Mouse (Mus musculus) lung, embryonic 16.5 days (tissue): ENCODE measurements around the gene Olfr1128. TPM values are rescaled to one million over a fixed set of nuclear protein-coding genes. Genes with fewer than 3 reads are reported as not detected.
"Not testable (repeated sequence)": the region's sequence is repeated elsewhere in the genome, so short reads cannot be mapped to it uniquely, and the experiment has no call there.

Experiments
- ATAC-seq: fragments of 200-750 bp; cut with Nextera tagmentation; 2 replicates; pipeline ENCODE4 v1.8.0; 2017; ENCODE audit warnings: low read depth, mild to moderate bottlenecking, moderate library complexity
- H3K27ac ChIP-seq: fragments of 300-500 bp; sonication (generic); 2 replicates; pipeline ENCODE4 v1.5.1; 2014; ENCODE audit warnings: mild to moderate bottlenecking, control low read depth, low read length
- H3K27me3 ChIP-seq: fragments of 300-500 bp; sonication (generic); 2 replicates; pipeline ENCODE4 v1.6.1; 2014; ENCODE audit warnings: low read depth, low read length, mixed read lengths; ENCODE audit not compliant: control insufficient read depth, insufficient read depth
- H3K36me3 ChIP-seq: fragments of 300-500 bp; sonication (generic); 2 replicates; pipeline ENCODE4 v1.6.1; 2014; ENCODE audit warnings: low read length; ENCODE audit not compliant: control insufficient read depth, insufficient read depth
- H3K4me1 ChIP-seq: fragments of 300-500 bp; sonication (generic); replicated peaks from 2 replicates; pipeline ENCODE4 v1.6.1; 2014; ENCODE audit warnings: low read length, mixed read lengths; ENCODE audit not compliant: control insufficient read depth, insufficient read depth
- H3K4me2 ChIP-seq: fragments of 300-500 bp; sonication (generic); 2 replicates; pipeline ENCODE4 v1.6.1; 2014; ENCODE audit warnings: low read depth, low read length, control low read depth
- H3K4me3 ChIP-seq: fragments of 300-500 bp; sonication (generic); 2 replicates; pipeline ENCODE4 v1.5.1; 2014; ENCODE audit warnings: mild to moderate bottlenecking, low read length, control low read depth
- H3K9ac ChIP-seq: fragments of 300-500 bp; sonication (generic); 2 replicates; pipeline ENCODE4 v1.6.1; 2014; ENCODE audit warnings: low read length, control low read depth
- H3K9me3 ChIP-seq: fragments of 300-500 bp; sonication (generic); 2 replicates; pipeline ENCODE4 v1.6.1; 2016; ENCODE audit warnings: low read length; ENCODE audit not compliant: control insufficient read depth
- WGBS: fragments of 180-500 bp; shearing (Covaris S2); extraction: QIAGEN DNeasy Blood & Tissue Kit; methylation state at CpG from one replicate; pipeline ENCODE4 v1.1.7; 2014; 5-methylcytosine and 5-hydroxymethylcytosine counted together
- polyA plus RNA-seq: library from polyadenylated mRNA; unstranded; fragments of >200 nt; fragmentation: Nextera tagmentation; extraction: Ambion mirVana; gene quantifications from 2 replicates; pipeline ENCODE4 v1.2.1, GENCODE M21; 2015

Olfr1128 gene
- polyA plus RNA-seq, 1 experiment from 2014 or later, result not detected

- no peaks in the 10 kb centered on the region for H3K27me3 ChIP-seq
- H3K4me1 ChIP-seq, result no peaks in the 10 kb centered on the region
- H3K27ac ChIP-seq, result no peak within 1 kb of the TSS
- H3K9me3 ChIP-seq, result no peaks in the 10 kb centered on the region; the same call in 1 of the 2 replicates
- WGBS, result 76% methylated on average over 6 of the region's 6 CpGs
- no peak for ATAC-seq
- no peak within 1 kb of the TSS for H3K4me3 ChIP-seq
- H3K4me2 ChIP-seq, result no peak within 1 kb of the TSS
- no peak within 1 kb of the TSS for H3K9ac ChIP-seq
- no peaks in the 10 kb centered on the region for H3K36me3 ChIP-seq
These were observed 39.1 kb downstream of the Olfr1128 start, which contains the start of gene Pramel6 for GRCm38 (mm10) chr2:87506265-87506664. Gene Pramel6, plus strand, starts transcription at chr2:87506565.

- H3K9ac ChIP-seq, H3K36me3 ChIP-seq, H3K27ac ChIP-seq, H3K4me1 ChIP-seq, H3K27me3 ChIP-seq, H3K4me2 ChIP-seq, H3K9me3 ChIP-seq, H3K4me3 ChIP-seq, ATAC-seq: not testable (repeated sequence)
- WGBS, result 96% methylated on average over 3 of the region's 5 CpGs
These were observed 48.3 kb downstream of the Olfr1128 start, which contains the start of gene Pramel7 for GRCm38 (mm10) chr2:87496993-87497392. Gene Pramel7, minus strand, starts transcription at chr2:87497093.

Other genes with a start within 250 kb of the Olfr1128 start
- not detected in 2 replicates for gene Olfr1118, start 238.0 kb downstream of the Olfr1128 start, polyA plus RNA-seq
- gene Olfr1120, start 190.7 kb downstream of the Olfr1128 start, polyA plus RNA-seq, result not detected in 2 replicates
- gene Olfr1121, start 175.6 kb downstream of the Olfr1128 start, polyA plus RNA-seq, result not detected in 2 replicates
- gene Olfr1122, start 159.7 kb downstream of the Olfr1128 start, polyA plus RNA-seq, result not detected in 2 replicates
- gene Olfr1123, start 128.9 kb downstream of the Olfr1128 start, polyA plus RNA-seq, result not detected in 2 replicates
- 0.06 TPM in 1 of 2 replicates, not detected in the other for gene Olfr1124, start 115.3 kb downstream of the Olfr1128 start, polyA plus RNA-seq
- gene Olfr1126, start 91.6 kb downstream of the Olfr1128 start, polyA plus RNA-seq, result not detected in 2 replicates
- not detected in 2 replicates for gene Pramel7, start 48.4 kb downstream of the Olfr1128 start, polyA plus RNA-seq
- gene Pramel6, start 39.0 kb downstream of the Olfr1128 start, polyA plus RNA-seq, result not detected in 2 replicates
- not detected in 2 replicates for gene Olfr153, start 13.7 kb downstream of the Olfr1128 start, polyA plus RNA-seq
- gene Olfr1129, start 28.4 kb upstream of the Olfr1128 start, polyA plus RNA-seq, result not detected in 2 replicates
- gene Olfr1130, start 60.7 kb upstream of the Olfr1128 start, polyA plus RNA-seq, result not detected in 2 replicates
- not detected in 2 replicates for gene Olfr1131, start 81.6 kb upstream of the Olfr1128 start, polyA plus RNA-seq
- not detected in 2 replicates for gene Olfr1132, start 92.0 kb upstream of the Olfr1128 start, polyA plus RNA-seq
- gene Olfr1133, start 101.8 kb upstream of the Olfr1128 start, polyA plus RNA-seq, result not detected in 2 replicates
- not detected in 2 replicates for gene Olfr1134, start 112.9 kb upstream of the Olfr1128 start, polyA plus RNA-seq
- gene Olfr1135, start 128.1 kb upstream of the Olfr1128 start, polyA plus RNA-seq, result not detected in 2 replicates
- gene Olfr1136, start 148.4 kb upstream of the Olfr1128 start, polyA plus RNA-seq, result not detected in 2 replicates
- not detected in 2 replicates for gene Olfr1137, start 167.6 kb upstream of the Olfr1128 start, polyA plus RNA-seq
- gene Olfr1138, start 194.4 kb upstream of the Olfr1128 start, polyA plus RNA-seq, result not detected in 2 replicates
- not detected in 2 replicates for gene Olfr1140, start 198.2 kb upstream of the Olfr1128 start, polyA plus RNA-seq
- gene Olfr1141, start 208.4 kb upstream of the Olfr1128 start, polyA plus RNA-seq, result not detected in 2 replicates
- gene Olfr152, start 233.9 kb upstream of the Olfr1128 start, polyA plus RNA-seq, result not detected in 2 replicates